12 mouse cellular contexts compared by ENCODE assay signal in genomic region chr3:145799365-145799764, GRCm38 (mm10). TPM values are rescaled to one million over a fixed set of nuclear protein-coding genes. Genes with fewer than 3 reads are reported as not detected.
DNase-seq lines count a peak whose midpoint lies in the region; ATAC-seq and TF ChIP-seq lines count a peak whose summit lies in the region.
"Had no signal": no experiment of that assay in that cellular context is flagged by ENCODE, and none has a peak within 500 bp of the region (broad histone marks: within the 10 kb centered on the region; RNA-seq: fewer than 3 reads in every experiment).

No protein-coding gene starts in this region.

- no peak for ATAC-seq in heart, embryonic 11.5 days (replicated peaks; ENCODE audit: insufficient number of reproducible peaks, low FRiP score, low TSS enrichment)
- peak; percentile 68 for ATAC-seq in kidney, embryonic 16.5 days (ENCODE audit: low FRiP score, low TSS enrichment)

- 35% methylated on average over 3 of the region's 3 CpGs for WGBS in heart, embryonic 11.5 days (ENCODE audit: insufficient replicate concordance)
- 43% methylated on average over 3 of the region's 3 CpGs for WGBS in kidney, embryonic 16.5 days
- WGBS in spleen, adult 2 months, result 65% methylated on average over 3 of the region's 3 CpGs

- 0 out of 2 replicates have a peak overlapping the region, but pooled peaks have one; percentile 59 for H3K27ac ChIP-seq in heart, embryonic 11.5 days (ENCODE audit: low read depth, low read length)
- peak overlapping the region; percentile 89 for H3K27ac ChIP-seq in kidney, embryonic 16.5 days (ENCODE audit: low read length)
- H3K27ac ChIP-seq in spleen, adult 2 months (ENCODE audit: insufficient read depth, low read length), result 0 out of 2 replicates have a peak overlapping the region, but pooled peaks have one; percentile 29
- H3K27ac ChIP-seq: hindbrain, embryonic 12.5 days had no signal

- H3K9me3 ChIP-seq in heart, embryonic 11.5 days (replicated peaks; ENCODE audit: control insufficient read depth, low read length), result no peaks in the 10 kb centered on the region
- no peaks in the 10 kb centered on the region for H3K9me3 ChIP-seq in kidney, embryonic 16.5 days (ENCODE audit: low read length)
- H3K9me3 ChIP-seq: hindbrain, embryonic 12.5 days had no signal

- no peak overlapping the region; the same call in 1 of the 2 replicates for H3K4me2 ChIP-seq in heart, embryonic 11.5 days
- no peak overlapping the region for H3K4me2 ChIP-seq in kidney, embryonic 16.5 days (replicated peaks; ENCODE audit: low read depth, low read length)
- H3K4me2 ChIP-seq: hindbrain, embryonic 12.5 days had no signal

- H3K9ac ChIP-seq in heart, embryonic 11.5 days (ENCODE audit: low read depth, low read length), result no peak overlapping the region
- no peak overlapping the region; the same call in 1 of the 2 replicates for H3K9ac ChIP-seq in kidney, embryonic 16.5 days (replicated peaks; ENCODE audit: low read length)
- H3K9ac ChIP-seq: hindbrain, embryonic 12.5 days had no signal

- no peak for TF ChIP-seq CTCF in spleen, adult 2 months (IDR thresholded peaks at IDR 0.05; ENCODE audit: extremely low read depth, insufficient read depth, insufficient read length, insufficient replicate concordance)

- peaks cover 27% of the 10 kb centered on the region for H3K4me1 ChIP-seq in heart, embryonic 11.5 days (ENCODE audit: control insufficient read depth, insufficient read depth, low read length)
- peaks cover 29% of the 10 kb centered on the region for H3K4me1 ChIP-seq in kidney, embryonic 16.5 days (ENCODE audit: insufficient read depth, low read length)
- no peaks in the 10 kb centered on the region for H3K4me1 ChIP-seq in spleen, adult 2 months (ENCODE audit: control insufficient read depth, insufficient read depth, insufficient read length)

- no peak overlapping the region for H3K4me3 ChIP-seq in heart, embryonic 11.5 days (ENCODE audit: low read depth, low read length)
- no peak overlapping the region for H3K4me3 ChIP-seq in kidney, embryonic 16.5 days (ENCODE audit: low read length)
- no peak overlapping the region for H3K4me3 ChIP-seq in spleen, adult 2 months (ENCODE audit: extremely low read depth, insufficient read depth, insufficient read length)
- H3K4me3 ChIP-seq: erythroblast, embryonic 14.5 days; hindbrain, embryonic 12.5 days had no signal

- DNase-seq in heart, adult 8-10 months (ENCODE audit: low spot score), result no peak
- no peak for DNase-seq in kidney, adult 8-10 months
- no peak for DNase-seq in spleen, adult 2 months (ENCODE audit: low read depth in 1 of 2, low spot score in 2 of 2)
- DNase-seq in spleen, postnatal 4 days (ENCODE audit: low spot score in 2 of 2), result no peak
- no peak for DNase-seq in layer of hippocampus, postnatal 14 days (ENCODE audit: low spot score in 2 of 2)
- DNase-seq: B cell, adult 2 months; cerebellum, adult 2 months; thymus, adult 2 months had no signal

- TF ChIP-seq POLR2A in spleen, adult 2 months (IDR thresholded peaks at IDR 0.05; ENCODE audit: low read depth, low read length), result no peak

- no peaks in the 10 kb centered on the region for H3K36me3 ChIP-seq in heart, embryonic 11.5 days (ENCODE audit: control insufficient read depth, insufficient read depth, low read length)
- H3K36me3 ChIP-seq in kidney, embryonic 16.5 days (ENCODE audit: insufficient read depth, low read length), result no peaks in the 10 kb centered on the region
- no peaks in the 10 kb centered on the region for H3K36me3 ChIP-seq in spleen, adult 2 months (ENCODE audit: control insufficient read depth, insufficient read depth, low read length)
- H3K36me3 ChIP-seq: hindbrain, embryonic 12.5 days had no signal

- H3K27me3 ChIP-seq in heart, embryonic 11.5 days (ENCODE audit: control insufficient read depth, insufficient read depth, low read length), result no peaks in the 10 kb centered on the region
- no peaks in the 10 kb centered on the region for H3K27me3 ChIP-seq in kidney, embryonic 16.5 days (ENCODE audit: insufficient read depth, low read length)
- no peaks in the 10 kb centered on the region for H3K27me3 ChIP-seq in spleen, adult 2 months (ENCODE audit: control insufficient read depth, insufficient read depth, low read length)
- H3K27me3 ChIP-seq: hindbrain, embryonic 12.5 days had no signal

RNA-seq across cellular contexts. Expression of gene Ddah1, which starts 40.9 kb away (rescaled TPM):
- polyA plus RNA-seq in heart, embryonic 11.5 days (2014; fragmentation: Nextera tagmentation; extraction: Ambion mirVana), result 42.4 and 44.6 TPM in 2 replicates
- 1 to 10 TPM; 6.3 to 9.3 (median 7.5) TPM for total RNA-seq in heart, adult 8-10 months (2022)
- 73.5 and 76.7 TPM in 2 replicates for polyA plus RNA-seq in kidney, embryonic 16.5 days (2015; fragmentation: Nextera tagmentation; extraction: Ambion mirVana)
- 0.55 and 1.0 TPM in 2 replicates for polyA plus RNA-seq in spleen, adult 2 months (2012; rRNA removed)
- total RNA-seq in layer of hippocampus, postnatal 14 days (2021), result 10 to 100 TPM; 62.6 to 72.2 TPM

Comparison
In these comparisons a context has a peak if more than half of its experiments do, and no peak if none do; other contexts are left out.
1. H3K27ac ChIP-seq: peak in every context shown above with its lines; median percentile 89 in kidney, embryonic 16.5 days; 59 in heart, embryonic 11.5 days; 29 in spleen, adult 2 months.
2. RNA of gene Ddah1, which starts 40.9 kb away (polyA plus RNA-seq): 73.5 to 76.7 TPM in kidney, embryonic 16.5 days and 42.4 to 44.6 TPM in heart, embryonic 11.5 days; 0.55 to 1.0 TPM in spleen, adult 2 months; every median in the first group is over 10 times any median in the second.